Mouse (Mus musculus): ENCODE data around the gene Mgat4a. TPM values are rescaled to one million over a fixed set of nuclear protein-coding genes. Genes with fewer than 3 reads are reported as not detected.
"Not testable (repeated sequence)": the region's sequence is repeated elsewhere in the genome, so short reads cannot be mapped to it uniquely, and the experiment has no call there.

Mgat4a gene
- polyA plus RNA-seq, 1 experiment from 2014 or later = 11.0 TPM

DNA sequence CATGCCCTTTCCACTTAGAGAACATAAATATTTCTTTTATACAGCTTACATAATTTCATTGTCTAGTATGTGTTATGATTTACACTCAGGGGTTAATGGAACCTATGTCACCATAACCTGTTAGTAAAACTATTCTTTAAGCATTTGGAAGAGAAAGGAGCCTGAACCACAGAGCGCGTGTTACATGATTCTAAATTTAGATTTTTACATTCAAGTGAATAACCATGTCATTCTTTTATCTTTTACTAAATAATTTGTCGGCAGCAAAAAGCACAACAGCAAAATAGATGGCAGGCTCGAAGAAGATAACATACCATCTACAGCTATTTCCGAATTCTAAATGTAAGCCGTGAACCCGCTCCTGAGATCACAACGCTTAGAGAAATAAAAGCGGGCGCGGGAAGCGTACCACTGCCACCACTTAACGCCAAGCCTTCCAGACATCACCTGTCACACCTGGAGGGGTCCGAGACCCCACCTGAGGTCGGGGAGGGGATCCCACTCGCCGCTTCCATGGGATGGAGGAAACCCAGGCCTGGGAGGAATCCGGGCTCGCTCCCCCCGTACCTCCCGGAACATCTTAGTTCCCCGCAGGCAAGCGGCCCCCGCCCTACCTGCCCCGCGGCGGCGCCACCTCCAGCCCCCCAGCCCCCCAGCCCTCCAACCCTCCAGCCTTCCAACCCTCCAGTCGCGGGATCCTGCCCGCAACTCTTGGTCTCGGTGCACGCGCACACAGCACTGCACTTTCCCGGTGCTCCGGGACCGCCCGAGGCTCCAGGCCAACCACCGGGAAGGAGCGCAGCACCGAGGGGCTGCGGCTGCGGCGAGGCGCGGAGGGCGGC, 627 bp downstream of the Mgat4a start:
- Histone ChIP-seq H3K4me3 (ENCODE audit: low read length) (peak overlapping the region; percentile 88), H3K4me2 (ENCODE audit: low read length) (peak overlapping the region; percentile 89), H3K36me3 (ENCODE audit: control insufficient read depth, insufficient read depth, low read length) (no peaks in the 10 kb centered on the region), H3K27ac (ENCODE audit: low read depth, low read length) (peak overlapping the region; percentile 81), H3K27me3 (replicated peaks; ENCODE audit: control insufficient read depth, insufficient read depth, low read length) (peaks cover 3% of the 10 kb centered on the region; the same call in 1 of the 2 replicates), H3K9me3 (ENCODE audit: control insufficient read depth, low read length) (no peaks in the 10 kb centered on the region), H3K9ac (ENCODE audit: low read depth, low read length) (peak overlapping the region; percentile 89), H3K4me1 (ENCODE audit: control insufficient read depth, insufficient read depth, low read depth, low read length) (peaks cover 10% of the 10 kb centered on the region)
- WGBS = 3% methylated on average over 35 of the region's 47 CpGs
- peak; percentile 79 for ATAC-seq

DNA sequence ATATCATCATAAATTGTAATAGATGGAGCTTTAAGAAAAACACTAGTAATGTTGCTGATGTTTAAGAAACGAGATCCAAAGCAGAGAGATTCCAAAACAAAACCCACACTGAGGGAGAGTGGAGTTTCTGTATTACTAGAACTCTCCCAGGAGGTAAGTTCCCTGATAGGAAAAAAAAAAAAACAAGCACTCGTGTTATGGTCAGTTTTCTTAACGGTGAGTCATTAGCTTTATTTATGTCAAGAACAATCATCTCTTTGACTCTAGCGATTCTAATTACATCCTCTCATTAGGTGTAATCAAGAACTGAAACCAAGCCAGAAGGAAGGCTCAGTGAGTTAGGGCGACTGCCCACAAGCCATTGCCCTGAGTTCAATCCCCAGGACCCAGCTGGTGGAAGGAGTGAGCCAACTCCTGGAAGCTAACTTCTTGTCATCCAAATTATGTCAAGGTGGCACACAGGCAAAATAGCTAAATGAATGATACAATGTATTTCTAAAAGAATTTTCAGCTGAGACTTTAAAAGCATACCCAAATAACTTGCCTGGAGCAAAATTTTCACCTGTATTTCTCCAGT, 6.2 kb downstream of the Mgat4a start:
- no peaks in the 10 kb centered on the region for H3K9me3 ChIP-seq (ENCODE audit: control insufficient read depth, low read length)
- no peak overlapping the region for H3K4me3 ChIP-seq (ENCODE audit: low read length)
- H3K36me3 ChIP-seq (ENCODE audit: control insufficient read depth, insufficient read depth, low read length) = no peaks in the 10 kb centered on the region
- H3K27me3 ChIP-seq (replicated peaks; ENCODE audit: control insufficient read depth, insufficient read depth, low read length) = no peaks in the 10 kb centered on the region
- H3K9ac ChIP-seq (ENCODE audit: low read depth, low read length) = no peak overlapping the region
- no peak overlapping the region for H3K4me2 ChIP-seq (ENCODE audit: low read length)
- H3K4me1 ChIP-seq (ENCODE audit: control insufficient read depth, insufficient read depth, low read depth, low read length) = peaks cover 13% of the 10 kb centered on the region; the same call in 1 of the 2 replicates
- WGBS = 46% methylated on average over 5 of the region's 5 CpGs
- H3K27ac ChIP-seq (ENCODE audit: low read depth, low read length) = no peak overlapping the region
- ATAC-seq = no peak

GRCm38 (mm10) chr1:37533181-37533580, 7.6 kb downstream of the Mgat4a start:
- H3K9me3 ChIP-seq (ENCODE audit: control insufficient read depth, low read length) = no peaks in the 10 kb centered on the region
- H3K4me3 ChIP-seq (ENCODE audit: low read length) = no peak overlapping the region
- H3K27me3 ChIP-seq (replicated peaks; ENCODE audit: control insufficient read depth, insufficient read depth, low read length) = no peaks in the 10 kb centered on the region
- no peak for ATAC-seq
- no peak overlapping the region for H3K4me2 ChIP-seq (ENCODE audit: low read length)
- no peak overlapping the region for H3K9ac ChIP-seq (ENCODE audit: low read depth, low read length)
- H3K27ac ChIP-seq (ENCODE audit: low read depth, low read length) = no peak overlapping the region
- WGBS = 69% methylated on average over 7 of the region's 7 CpGs
- H3K36me3 ChIP-seq (ENCODE audit: control insufficient read depth, insufficient read depth, low read length) = no peaks in the 10 kb centered on the region
- peaks cover 10% of the 10 kb centered on the region; the same call in 1 of the 2 replicates for H3K4me1 ChIP-seq (ENCODE audit: control insufficient read depth, insufficient read depth, low read depth, low read length)

GRCm38 (mm10) chr1:37532533-37532840, 8.3 kb downstream of the Mgat4a start:
- H3K4me2 ChIP-seq (ENCODE audit: low read length) = no peak overlapping the region
- H3K36me3 ChIP-seq (ENCODE audit: control insufficient read depth, insufficient read depth, low read length) = no peaks in the 10 kb centered on the region
- H3K4me3 ChIP-seq (ENCODE audit: low read length) = no peak overlapping the region
- 76% methylated on average over 6 of the region's 6 CpGs for WGBS
- no peaks in the 10 kb centered on the region for H3K27me3 ChIP-seq (replicated peaks; ENCODE audit: control insufficient read depth, insufficient read depth, low read length)
- no peak overlapping the region for H3K9ac ChIP-seq (ENCODE audit: low read depth, low read length)
- peaks cover 10% of the 10 kb centered on the region; the same call in 1 of the 2 replicates for H3K4me1 ChIP-seq (ENCODE audit: control insufficient read depth, insufficient read depth, low read depth, low read length)
- no peak overlapping the region for H3K27ac ChIP-seq (ENCODE audit: low read depth, low read length)
- no peak for ATAC-seq
- no peaks in the 10 kb centered on the region for H3K9me3 ChIP-seq (ENCODE audit: control insufficient read depth, low read length)

GRCm38 (mm10) chr1:37531654-37532532, 8.9 kb downstream of the Mgat4a start:
- ATAC-seq = peak; percentile 38; the same call in 1 of the 2 replicates
- no peak overlapping the region for H3K4me3 ChIP-seq (ENCODE audit: low read length)
- H3K4me2 ChIP-seq (ENCODE audit: low read length) = no peak overlapping the region
- no peak overlapping the region for H3K9ac ChIP-seq (ENCODE audit: low read depth, low read length)
- peaks cover 10% of the 10 kb centered on the region; the same call in 1 of the 2 replicates for H3K4me1 ChIP-seq (ENCODE audit: control insufficient read depth, insufficient read depth, low read depth, low read length)
- H3K36me3 ChIP-seq (ENCODE audit: control insufficient read depth, insufficient read depth, low read length) = no peaks in the 10 kb centered on the region
- 91% methylated on average over 12 of the region's 12 CpGs for WGBS
- no peaks in the 10 kb centered on the region for H3K9me3 ChIP-seq (ENCODE audit: control insufficient read depth, low read length)
- H3K27ac ChIP-seq (ENCODE audit: low read depth, low read length) = no peak overlapping the region
- no peaks in the 10 kb centered on the region for H3K27me3 ChIP-seq (replicated peaks; ENCODE audit: control insufficient read depth, insufficient read depth, low read length)

DNA sequence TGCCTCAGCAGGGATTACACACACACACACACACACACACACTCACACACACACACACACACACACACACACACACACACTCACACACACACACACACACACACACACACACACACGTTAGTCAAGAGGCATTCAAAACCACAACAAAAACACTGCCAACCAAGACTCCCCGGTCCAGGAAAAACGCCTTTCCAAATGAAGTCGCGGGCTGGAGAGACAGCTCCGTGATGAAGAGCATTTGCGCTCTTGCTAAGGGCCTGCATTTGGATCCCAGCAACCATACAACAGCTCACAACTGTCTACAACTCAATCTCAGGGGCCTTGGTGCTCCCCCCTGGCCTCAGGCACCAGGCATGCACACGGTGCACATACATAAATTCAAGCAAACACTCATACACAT, 10.8 kb downstream of the Mgat4a start:
- ATAC-seq = no peak
- H3K36me3 ChIP-seq (ENCODE audit: control insufficient read depth, insufficient read depth, low read length) = no peaks in the 10 kb centered on the region
- H3K9me3 ChIP-seq (ENCODE audit: control insufficient read depth, low read length) = no peaks in the 10 kb centered on the region
- H3K27me3 ChIP-seq (replicated peaks; ENCODE audit: control insufficient read depth, insufficient read depth, low read length) = no peaks in the 10 kb centered on the region
- H3K27ac ChIP-seq (ENCODE audit: low read depth, low read length) = no peak overlapping the region
- 55% methylated on average over 8 of the region's 8 CpGs for WGBS
- H3K4me2 ChIP-seq (ENCODE audit: low read length) = no peak overlapping the region
- H3K9ac ChIP-seq (ENCODE audit: low read depth, low read length) = no peak overlapping the region
- H3K4me3 ChIP-seq (ENCODE audit: low read length) = no peak overlapping the region
- H3K4me1 ChIP-seq (ENCODE audit: control insufficient read depth, insufficient read depth, low read depth, low read length) = peaks cover 10% of the 10 kb centered on the region; the same call in 1 of the 2 replicates

DNA sequence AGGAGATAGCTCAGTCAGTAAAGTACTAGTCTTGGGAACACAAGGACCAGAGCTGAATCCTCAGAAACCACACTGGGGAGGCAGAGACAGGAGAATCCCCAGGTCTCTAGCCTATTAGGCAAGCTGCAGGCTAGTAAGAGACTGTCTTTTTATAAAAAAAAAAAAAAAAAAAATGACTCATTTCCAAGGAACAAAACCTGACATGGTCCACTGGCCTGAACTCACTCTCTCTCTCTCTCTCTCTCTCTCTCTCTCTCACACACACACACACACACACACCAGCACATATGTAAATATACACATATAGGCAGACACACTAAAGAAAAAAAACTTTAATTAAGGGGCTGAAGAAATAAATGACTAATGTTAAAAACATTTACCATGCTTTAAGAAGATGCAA, 14.6 kb downstream of the Mgat4a start:
- H3K27ac ChIP-seq (ENCODE audit: low read depth, low read length) = no peak overlapping the region
- no peak overlapping the region for H3K4me2 ChIP-seq (ENCODE audit: low read length)
- no peak overlapping the region for H3K9ac ChIP-seq (ENCODE audit: low read depth, low read length)
- no peaks in the 10 kb centered on the region for H3K4me1 ChIP-seq (ENCODE audit: control insufficient read depth, insufficient read depth, low read depth, low read length)
- H3K27me3 ChIP-seq (replicated peaks; ENCODE audit: control insufficient read depth, insufficient read depth, low read length) = no peaks in the 10 kb centered on the region
- H3K4me3 ChIP-seq (ENCODE audit: low read length) = no peak overlapping the region
- no peaks in the 10 kb centered on the region for H3K36me3 ChIP-seq (ENCODE audit: control insufficient read depth, insufficient read depth, low read length)
- H3K9me3 ChIP-seq (ENCODE audit: control insufficient read depth, low read length) = no peaks in the 10 kb centered on the region
- ATAC-seq = no peak

GRCm38 (mm10) chr1:37524669-37525068, 16.1 kb downstream of the Mgat4a start:
- no peak overlapping the region for H3K4me3 ChIP-seq (ENCODE audit: low read length)
- ATAC-seq = no peak
- no peaks in the 10 kb centered on the region for H3K4me1 ChIP-seq (ENCODE audit: control insufficient read depth, insufficient read depth, low read depth, low read length)
- 94% methylated on average over 4 of the region's 4 CpGs for WGBS
- no peaks in the 10 kb centered on the region for H3K36me3 ChIP-seq (ENCODE audit: control insufficient read depth, insufficient read depth, low read length)
- no peak overlapping the region for H3K9ac ChIP-seq (ENCODE audit: low read depth, low read length)
- no peak overlapping the region for H3K27ac ChIP-seq (ENCODE audit: low read depth, low read length)
- H3K9me3 ChIP-seq (ENCODE audit: control insufficient read depth, low read length) = no peaks in the 10 kb centered on the region
- no peak overlapping the region for H3K4me2 ChIP-seq (ENCODE audit: low read length)
- no peaks in the 10 kb centered on the region for H3K27me3 ChIP-seq (replicated peaks; ENCODE audit: control insufficient read depth, insufficient read depth, low read length)

- H3K36me3 ChIP-seq (ENCODE audit: control insufficient read depth, insufficient read depth, low read length); H3K4me2 ChIP-seq (ENCODE audit: low read length); H3K9me3 ChIP-seq (ENCODE audit: control insufficient read depth, low read length); H3K27ac ChIP-seq (ENCODE audit: low read depth, low read length); H3K9ac ChIP-seq (ENCODE audit: low read depth, low read length); ATAC-seq; H3K4me3 ChIP-seq (ENCODE audit: low read length); H3K4me1 ChIP-seq (ENCODE audit: control insufficient read depth, insufficient read depth, low read depth, low read length); H3K27me3 ChIP-seq (replicated peaks; ENCODE audit: control insufficient read depth, insufficient read depth, low read length): not testable (repeated sequence)
- 87% methylated on average over 4 of the region's 4 CpGs for WGBS
These were observed 16.7 kb downstream of the Mgat4a start for GRCm38 (mm10) chr1:37524122-37524521.
